Mouse (Mus musculus) gastrocnemius, adult 2 months (tissue): ENCODE measurements around the gene Smpd2. TPM values are rescaled to one million over a fixed set of nuclear protein-coding genes. Genes with fewer than 3 reads are reported as not detected.

Experiments
- DNase-seq: peaks from one replicate; pipeline ENCODE4 v3.0.0; 2022
- H3K27ac ChIP-seq: fragments of 200-600 bp; 2 replicates; pipeline ENCODE4 v1.8.1; 2022; ENCODE audit warnings: mild to moderate bottlenecking
- H3K4me3 ChIP-seq: fragments of 200-600 bp; 2 replicates; pipeline ENCODE4 v1.8.1; 2022; ENCODE audit warnings: mild to moderate bottlenecking, moderate library complexity
- CTCF ChIP-seq: fragments of 200-600 bp; IDR thresholded peaks from 2 replicates; pipeline ENCODE4 v1.8.1; 2022; ENCODE audit warnings: antibody characterized with exemption, mild to moderate bottlenecking, moderate library complexity
- intact Hi-C: fragments of 180-260 bp; cut with DNase I; formaldehyde crosslinking; loops from one replicate; pipeline ENCODE4 v1.15.1; 2025
- long read RNA-seq, 2 experiments: library from polyadenylated mRNA; stranded (forward); transcript quantifications; one replicate each; pipeline ENCODE4 v2.0.0; 2021
- total RNA-seq, 2 experiments: library from RNA; stranded (reverse); gene quantifications; 2 replicates each; pipeline ENCODE4 v1.2.3; 2021

Smpd2 gene
- 10 to 100 TPM; 11.1 TPM for total RNA-seq
- long read RNA-seq, experiment 1, transcript Smpd2-201 (10 exons, 1,602 nt) = major isoform, 9 of 10 reads
- long read RNA-seq, experiment 1, partial matches to known transcripts = 0 of 10 reads
- long read RNA-seq, experiment 1, other reads (novel, unspliced or antisense) = 1 of 10 reads
- long read RNA-seq, experiment 2, transcript Smpd2-201 (10 exons, 1,602 nt) = major isoform, 17 of 23 reads
- long read RNA-seq, experiment 2, partial matches to known transcripts = 1 of 23 reads
- long read RNA-seq, experiment 2, other reads (novel, unspliced or antisense) = 4 of 23 reads

DNA sequence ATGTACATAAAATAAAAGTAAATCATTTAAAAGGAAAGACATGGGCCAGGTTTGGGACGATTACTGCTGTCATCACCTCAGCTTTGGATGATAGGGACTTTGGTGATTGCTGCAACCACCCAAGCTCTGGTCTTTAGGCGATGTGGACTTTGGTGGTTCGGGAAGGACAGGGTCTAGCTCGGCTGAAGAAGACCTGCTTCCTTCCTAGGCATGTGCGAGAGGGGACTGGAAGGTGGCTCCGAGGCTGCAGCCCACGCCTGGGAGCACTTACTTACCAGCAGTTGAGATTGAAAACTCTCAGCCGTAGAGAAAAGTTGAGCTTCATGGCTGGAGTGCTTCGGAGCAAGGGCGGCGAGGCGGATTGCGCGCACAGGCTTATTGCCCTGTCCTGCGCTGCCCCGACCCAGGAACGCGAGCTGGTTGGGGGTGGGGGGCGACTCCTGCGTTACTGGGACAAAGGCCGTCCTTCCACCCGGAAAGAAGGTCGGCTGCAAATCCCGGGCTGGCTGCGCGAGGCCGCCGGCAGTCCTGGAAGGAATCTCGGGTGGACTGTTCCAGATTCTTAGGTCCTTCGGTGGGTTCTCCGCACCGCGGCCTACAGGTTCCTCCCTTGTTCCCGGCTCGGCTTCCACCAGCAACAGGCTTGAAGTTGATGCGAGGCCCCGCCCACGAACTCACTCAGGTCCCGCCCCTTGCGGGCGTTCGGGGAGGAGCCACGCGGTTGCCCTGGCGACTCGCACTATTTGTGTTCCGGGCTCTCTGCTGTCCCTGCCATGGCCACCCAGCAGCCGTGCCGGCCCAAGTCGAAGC, at the start of gene Smpd2, which contains the start of gene Ppil6:
Smpd2 (minus strand) TSS at position 662 of the 810 bp plus-strand sequence.
Ppil6 (plus strand) TSS at position 732 of the 810 bp plus-strand sequence.
- peak; percentile 96 for DNase-seq
- intact Hi-C loops = no loop called here
- Histone ChIP-seq H3K4me3 (peak within 1 kb of the TSS; percentile 97), H3K27ac (peak within 1 kb of the TSS; percentile 92)
- TF ChIP-seq CTCF = 0 out of 2 replicates have a peak, but pooled peaks have one; percentile 1

DNA sequence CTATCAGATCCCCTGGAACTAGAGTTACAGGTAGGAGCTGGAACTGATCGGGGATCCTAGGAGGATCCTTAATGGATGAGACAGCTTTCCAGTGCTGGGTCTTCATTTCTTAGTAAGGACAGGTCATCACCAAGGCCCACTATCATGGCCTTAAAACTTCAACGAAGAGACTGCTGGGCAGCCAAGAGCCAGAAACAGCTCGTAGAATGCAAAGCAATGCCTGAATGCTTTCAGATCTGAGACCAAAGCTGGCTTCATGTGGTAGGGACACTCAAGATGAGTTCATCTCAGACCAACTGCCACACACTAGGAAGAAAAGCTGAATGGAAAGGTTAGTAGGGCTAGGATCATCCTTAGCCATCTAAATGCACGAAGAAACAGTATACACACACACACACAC, 48.8 kb upstream of the Smpd2 start:
- DNase-seq = no peak
- no peak overlapping the region for H3K27ac ChIP-seq
- no peak overlapping the region for H3K4me3 ChIP-seq
- intact Hi-C loops = no loop called here
- TF ChIP-seq CTCF = no peak

- intact Hi-C loops = no loop called here
- H3K4me3 ChIP-seq = no peak overlapping the region
- TF ChIP-seq CTCF = no peak
- no peak for DNase-seq
- H3K27ac ChIP-seq = no peak overlapping the region
These were observed 47.8 kb upstream of the Smpd2 start for GRCm38 (mm10) chr10:41537983-41538330.

DNA sequence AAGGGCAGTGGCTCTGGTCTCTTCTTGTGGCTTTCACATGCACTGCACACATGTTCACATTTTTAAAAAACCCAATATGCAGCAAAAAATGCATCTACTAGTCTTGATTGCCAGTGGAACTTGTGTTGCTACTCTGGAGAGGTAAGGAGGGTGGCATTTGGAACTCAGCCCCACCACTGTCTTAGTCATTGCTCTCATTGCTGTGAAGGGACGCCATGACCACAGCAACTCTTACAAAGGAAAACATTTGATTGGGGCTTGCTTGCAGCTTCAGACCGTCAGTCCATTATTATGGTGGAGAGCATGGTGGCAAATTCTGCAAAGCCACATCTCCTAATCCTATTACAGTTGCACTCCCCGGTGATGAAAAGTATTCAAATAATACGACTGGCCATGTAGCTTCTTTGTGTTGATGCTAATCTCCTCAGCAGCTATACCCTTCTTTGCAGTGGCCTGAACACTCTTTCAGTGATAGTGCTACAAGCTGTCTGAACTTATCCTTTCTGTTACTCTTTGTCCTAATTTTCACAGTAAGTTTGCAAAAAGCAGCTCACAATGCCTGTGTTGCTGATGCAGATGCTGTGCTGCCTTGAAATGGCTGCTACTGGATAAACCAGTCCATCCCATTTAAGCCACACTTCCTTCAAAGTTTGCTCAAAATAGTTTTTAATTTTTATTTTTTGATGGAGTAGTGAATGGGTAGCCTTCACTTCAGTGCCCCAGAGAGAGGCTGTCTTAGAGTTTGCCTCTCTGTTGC, 47.2 kb upstream of the Smpd2 start:
- Histone ChIP-seq H3K27ac (no peak overlapping the region), H3K4me3 (no peak overlapping the region)
- intact Hi-C loops = no loop called here
- no peak for DNase-seq
- no peak for TF ChIP-seq CTCF

GRCm38 (mm10) chr10:41536714-41537113, 46.5 kb upstream of the Smpd2 start:
- H3K4me3 ChIP-seq = no peak overlapping the region
- TF ChIP-seq CTCF = no peak
- intact Hi-C loops = no loop called here
- no peak for DNase-seq
- H3K27ac ChIP-seq = no peak overlapping the region

- Histone ChIP-seq H3K27ac (no peak overlapping the region), H3K4me3 (no peak overlapping the region)
- intact Hi-C loops = no loop called here
- TF ChIP-seq CTCF = no peak
- DNase-seq = no peak
These were observed 45.8 kb upstream of the Smpd2 start for GRCm38 (mm10) chr10:41535991-41536390.

GRCm38 (mm10) chr10:41529972-41530371, 39.8 kb upstream of the Smpd2 start:
- no peak overlapping the region for H3K27ac ChIP-seq
- TF ChIP-seq CTCF = no peak
- no peak overlapping the region for H3K4me3 ChIP-seq
- DNase-seq = no peak
- intact Hi-C loops = loop anchor here (5.0 kb wide), 1 partner anchor 67 kb away; no protein-coding TSS in a partner anchor

GRCm38 (mm10) chr10:41525696-41526095, 35.5 kb upstream of the Smpd2 start:
- no peak for DNase-seq
- intact Hi-C loops = no loop called here
- TF ChIP-seq CTCF = no peak
- Histone ChIP-seq H3K4me3 (no peak overlapping the region), H3K27ac (no peak overlapping the region)

- no peak for DNase-seq
- H3K27ac ChIP-seq = peak overlapping the region; percentile 4; the same call in 1 of the 2 replicates
- H3K4me3 ChIP-seq = no peak overlapping the region
- TF ChIP-seq CTCF = no peak
- intact Hi-C loops = no loop called here
These were observed 33.2 kb upstream of the Smpd2 start for GRCm38 (mm10) chr10:41523386-41523785.

DNA sequence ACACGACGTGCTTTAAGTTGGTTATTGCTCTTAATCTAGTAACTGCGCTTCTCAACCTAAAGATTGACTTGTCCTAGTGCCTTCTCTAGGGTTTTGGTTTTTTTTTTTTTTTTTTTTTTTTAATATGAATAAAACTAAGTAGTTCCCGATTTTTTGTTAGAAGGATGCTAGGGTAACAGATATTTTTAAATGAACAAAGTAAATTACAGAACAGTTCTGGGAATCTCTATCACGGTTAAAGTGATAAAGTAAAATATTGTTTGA, 30.2 kb upstream of the Smpd2 start:
- no peak for TF ChIP-seq CTCF
- no peak for DNase-seq
- Histone ChIP-seq H3K4me3 (peak overlapping the region; percentile 93), H3K27ac (peak overlapping the region; percentile 100)
- intact Hi-C loops = no loop called here

- intact Hi-C loops = loop anchor here (2.0 to 10.0 kb wide), 2 partner anchors 79 to 285 kb away; partner anchors contain the start of genes Cep57l1 and Sesn1
- Histone ChIP-seq H3K4me3 (peak overlapping the region; percentile 93), H3K27ac (peak overlapping the region; percentile 100)
- peak; percentile 81 for DNase-seq
- TF ChIP-seq CTCF = no peak
These were observed 29.7 kb upstream of the Smpd2 start for GRCm38 (mm10) chr10:41519640-41520409.

DNA sequence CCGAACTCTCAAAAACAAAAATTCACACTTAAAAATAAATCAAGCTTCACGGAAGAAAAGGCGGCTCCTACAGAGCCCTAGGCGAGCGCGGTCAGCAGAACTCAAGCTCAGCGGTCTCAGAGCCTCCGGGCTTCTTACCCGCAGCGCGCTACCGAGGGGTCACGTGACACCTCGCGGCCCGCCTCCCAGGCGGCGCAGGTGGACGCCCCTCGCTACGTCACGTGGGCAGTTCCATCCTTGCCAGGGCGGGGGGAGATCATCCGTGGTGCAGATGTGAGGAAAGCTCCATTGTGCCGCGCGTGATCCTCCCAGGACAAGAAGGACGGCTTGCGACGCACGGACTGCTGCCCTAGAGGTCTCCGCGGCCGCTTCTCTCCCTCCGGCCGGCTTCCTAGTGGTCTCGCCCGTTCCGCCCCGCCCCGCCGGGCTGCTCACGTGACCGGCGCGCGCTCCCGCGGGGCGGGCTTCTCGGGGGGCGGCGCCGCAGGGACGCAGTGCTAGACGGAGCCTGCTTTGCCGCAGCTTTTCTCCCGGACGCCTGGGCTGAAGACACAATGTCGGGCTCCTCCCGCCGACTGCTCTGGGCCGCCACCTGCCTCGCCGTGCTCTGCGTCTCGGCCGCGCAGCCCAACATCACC, 28.9 kb upstream of the Smpd2 start, which contains the start of gene Cd164:
Cd164 (plus strand) TSS at position 434 of the 638 bp plus-strand sequence.
- Histone ChIP-seq H3K4me3 (peak within 1 kb of the TSS; percentile 93), H3K27ac (peak within 1 kb of the TSS; percentile 100)
- intact Hi-C loops = loop anchor here (1.0 to 10.0 kb wide), 3 partner anchors 80 to 286 kb away; partner anchors contain the start of genes Cep57l1 and Sesn1
- TF ChIP-seq CTCF = no peak
- peak; percentile 96 for DNase-seq
